ENCODE assay signal across 22 mouse cellular contexts in genomic region chr14:104519124-104519523, GRCm38 (mm10). TPM values are rescaled to one million over a fixed set of nuclear protein-coding genes. Genes with fewer than 3 reads are reported as not detected.
"Had no signal": no experiment of that assay in that cellular context is flagged by ENCODE, and none has a peak within 500 bp of the region (broad histone marks: within the 10 kb centered on the region; RNA-seq: fewer than 3 reads in every experiment).

No protein-coding gene starts in this region.

- ATAC-seq: liver, postnatal 0 days; lung, postnatal 0 days; midbrain, embryonic 15.5 days had no signal

- H3K27ac ChIP-seq: liver, embryonic 15.5 days; lung, embryonic 15.5 days; macrophage; midbrain, embryonic 12.5 days; midbrain, embryonic 15.5 days; neural tube, embryonic 12.5 days had no signal

- H3K9ac ChIP-seq: liver, embryonic 15.5 days; liver, postnatal 0 days; lung, embryonic 15.5 days; midbrain, embryonic 12.5 days; midbrain, embryonic 15.5 days; neural tube, embryonic 12.5 days had no signal

- H3K4me2 ChIP-seq: liver, embryonic 15.5 days; lung, embryonic 15.5 days; midbrain, embryonic 12.5 days; midbrain, embryonic 15.5 days; neural tube, embryonic 12.5 days had no signal

- H3K36me3 ChIP-seq: liver, embryonic 15.5 days; lung, embryonic 15.5 days; midbrain, embryonic 15.5 days had no signal

- DNase-seq: liver, postnatal 0 days; lung, adult 2 months; lung, postnatal 14 days; lung, postnatal 36 days; retina, postnatal 1 day; right cerebral cortex, adult 18-20 months; right cerebral cortex, postnatal 25 days; right cerebral cortex, postnatal 4 days; spleen, adult 18-20 months; thymus, adult 18-20 months; thymus, postnatal 14 days; thymus, postnatal 36 days had no signal

- H3K27me3 ChIP-seq: liver, embryonic 15.5 days; lung, embryonic 15.5 days; midbrain, embryonic 15.5 days; neural tube, embryonic 12.5 days had no signal

- H3K9me3 ChIP-seq: liver, embryonic 15.5 days; lung, embryonic 15.5 days; neural tube, embryonic 12.5 days had no signal

- H3K4me3 ChIP-seq: liver, embryonic 15.5 days; lung, embryonic 15.5 days; midbrain, embryonic 12.5 days; midbrain, embryonic 15.5 days; neural tube, embryonic 12.5 days had no signal

RNA-seq across cellular contexts. Expression of gene Pou4f1, which starts 51.3 kb away (rescaled TPM):
- total RNA-seq: megakaryocyte, adult 5-6 weeks; monocyte, adult 5-6 weeks; neutrophil, adult 5-6 weeks had no signal
- polyA plus RNA-seq: macrophage had no signal
